Comparison of ENCODE assay signal across 8 mouse cellular contexts in genomic region chr3:55373689-55374088, GRCm38 (mm10).
DNase-seq lines count a peak whose midpoint lies in the region; ATAC-seq and TF ChIP-seq lines count a peak whose summit lies in the region.

No protein-coding gene starts in this region.

- H3K4me1 ChIP-seq in spleen, adult 2 months (ENCODE audit: control insufficient read depth, insufficient read depth, insufficient read length), result no peaks in the 10 kb centered on the region
- peaks cover 11% of the 10 kb centered on the region for H3K4me1 ChIP-seq in cortical plate, adult 2 months (ENCODE audit: control insufficient read depth, insufficient read depth, low read length)
- H3K4me1 ChIP-seq in limb, embryonic 11.5 days (ENCODE audit: control insufficient read depth, insufficient read depth, low read length), result no peaks in the 10 kb centered on the region
- H3K4me1 ChIP-seq in midbrain, embryonic 16.5 days (ENCODE audit: control insufficient read depth, insufficient read depth, low read length), result peaks cover 19% of the 10 kb centered on the region

- no peak overlapping the region for H3K9ac ChIP-seq in limb, embryonic 11.5 days (ENCODE audit: low read length)
- H3K9ac ChIP-seq in midbrain, embryonic 16.5 days (ENCODE audit: low read depth, low read length), result peak overlapping the region; percentile 62

- H3K9me3 ChIP-seq in limb, embryonic 11.5 days (ENCODE audit: control insufficient read depth, low read length), result no peaks in the 10 kb centered on the region
- H3K9me3 ChIP-seq in midbrain, embryonic 16.5 days (replicated peaks; ENCODE audit: control insufficient read depth, low read length, poor library complexity, severe bottlenecking), result no peaks in the 10 kb centered on the region

- H3K27ac ChIP-seq in spleen, adult 2 months (ENCODE audit: insufficient read depth, low read length), result no peak overlapping the region
- H3K27ac ChIP-seq in cortical plate, adult 2 months (ENCODE audit: insufficient read depth, low read length), result peak overlapping the region; percentile 53
- no peak overlapping the region for H3K27ac ChIP-seq in limb, embryonic 11.5 days (replicated peaks; ENCODE audit: low read depth, low read length)
- peak overlapping the region; percentile 93 for H3K27ac ChIP-seq in midbrain, embryonic 16.5 days (ENCODE audit: low read length)

- H3K27me3 ChIP-seq in spleen, adult 2 months (ENCODE audit: control insufficient read depth, insufficient read depth, low read length), result no peaks in the 10 kb centered on the region
- no peaks in the 10 kb centered on the region for H3K27me3 ChIP-seq in limb, embryonic 11.5 days (ENCODE audit: control insufficient read depth, insufficient read depth, low read length)
- no peaks in the 10 kb centered on the region for H3K27me3 ChIP-seq in midbrain, embryonic 16.5 days (ENCODE audit: control insufficient read depth, insufficient read depth, low read depth, low read length)

- TF ChIP-seq POLR2A in spleen, adult 2 months (IDR thresholded peaks at IDR 0.05; ENCODE audit: low read depth, low read length), result no peak
- no peak for TF ChIP-seq POLR2A in cortical plate, adult 2 months (IDR thresholded peaks at IDR 0.05; ENCODE audit: extremely low read depth, insufficient read depth, low read length)

- H3K4me2 ChIP-seq in limb, embryonic 11.5 days (ENCODE audit: low read depth, severe bottlenecking), result peak overlapping the region; percentile 41; the same call in 1 of the 2 replicates
- H3K4me2 ChIP-seq in midbrain, embryonic 16.5 days (ENCODE audit: low read length), result peak overlapping the region; percentile 58

- TF ChIP-seq CTCF in spleen, adult 2 months (IDR thresholded peaks at IDR 0.05; ENCODE audit: extremely low read depth, insufficient read depth, insufficient read length, insufficient replicate concordance), result no peak
- peak; percentile 52; the same call in 1 of the 2 replicates for TF ChIP-seq CTCF in cortical plate, adult 2 months (IDR thresholded peaks at IDR 0.05; ENCODE audit: extremely low read depth, insufficient read depth, low read length)

- no peak for DNase-seq in spleen, adult 2 months (ENCODE audit: low read depth in 1 of 2, low spot score in 2 of 2)
- no peak for DNase-seq in spleen, adult 12 weeks (ENCODE audit: low spot score)
- DNase-seq in heart, adult 8-10 months (ENCODE audit: low spot score), result peak; percentile 25
- DNase-seq in kidney, adult 18-20 months, result peak; percentile 11
- peak; percentile 72 for DNase-seq in limb, embryonic 11.5 days (ENCODE audit: low spot score)
- peak; percentile 44 for DNase-seq in yolk sac, embryonic 10.5 days (ENCODE audit: low spot score)

- 8% methylated on average over 11 of the region's 11 CpGs for WGBS in spleen, adult 2 months
- WGBS in limb, embryonic 11.5 days, result 9% methylated on average over 11 of the region's 11 CpGs
- WGBS in midbrain, embryonic 16.5 days, result 2% methylated on average over 11 of the region's 11 CpGs

- ATAC-seq in limb, embryonic 11.5 days (ENCODE audit: insufficient number of reproducible peaks, low FRiP score, low TSS enrichment, low read depth), result peak; percentile 73; the same call in 1 of the 2 replicates
- ATAC-seq in midbrain, embryonic 16.5 days, result peak; percentile 93

- H3K4me3 ChIP-seq in spleen, adult 2 months (ENCODE audit: extremely low read depth, insufficient read depth, insufficient read length), result peak overlapping the region; percentile 32; the same call in 1 of the 2 replicates
- peak overlapping the region; percentile 39 for H3K4me3 ChIP-seq in cortical plate, adult 2 months (ENCODE audit: insufficient read depth, low read length)
- no peak overlapping the region for H3K4me3 ChIP-seq in limb, embryonic 11.5 days (ENCODE audit: low read depth, low read length)
- peak overlapping the region; percentile 30 for H3K4me3 ChIP-seq in midbrain, embryonic 16.5 days (ENCODE audit: low read depth, low read length)

- H3K36me3 ChIP-seq in spleen, adult 2 months (ENCODE audit: control insufficient read depth, insufficient read depth, low read length), result no peaks in the 10 kb centered on the region
- no peaks in the 10 kb centered on the region for H3K36me3 ChIP-seq in limb, embryonic 11.5 days (ENCODE audit: control insufficient read depth, insufficient read depth, low read length)
- no peaks in the 10 kb centered on the region for H3K36me3 ChIP-seq in midbrain, embryonic 16.5 days (ENCODE audit: control insufficient read depth, insufficient read depth, low read length)

Comparison
In these comparisons a context has a peak if more than half of its experiments do, and no peak if none do; other contexts are left out.
1. DNase-seq: peak in heart, adult 8-10 months (single experiment), kidney, adult 18-20 months (single experiment), limb, embryonic 11.5 days (single experiment) and yolk sac, embryonic 10.5 days (single experiment); none in spleen, adult 2 months (0 of 2) and spleen, adult 12 weeks (single experiment).
2. H3K27ac ChIP-seq: peak in cortical plate, adult 2 months (single experiment) and midbrain, embryonic 16.5 days (single experiment); none in spleen, adult 2 months (single experiment) and limb, embryonic 11.5 days (single experiment).